ENCODE assay signal across 1 mouse cellular context in genomic region chr11:116255090-116255981, GRCm38 (mm10).
TF ChIP-seq lines count a peak whose summit lies in the region.

No protein-coding gene starts in this region.

TF ChIP-seq in CH12.LX, 34 proteins besides CTCF, POLR2A, EP300 and RAD21 (continued from another document):
- 0 out of 2 replicates have a peak, but pooled peaks have one; percentile 5 for TF ChIP-seq ELF1 (IDR thresholded peaks at IDR 0.05; ENCODE audit: low read depth, low read length)
- no peak for TF ChIP-seq MYC (IDR thresholded peaks at IDR 0.05; ENCODE audit: low read depth, low read length)
